Mouse (Mus musculus): ENCODE data around the gene Fsd1. TPM values are rescaled to one million over a fixed set of nuclear protein-coding genes. Genes with fewer than 3 reads are reported as not detected.
A peak's percentile ranks its signal among the peaks of the same experiment; 100 is the strongest.

The Fsd1 gene
- total and polyA plus RNA-seq, 3 experiments = not detected

GRCm38 (mm10) chr17:55957168-55957567, 29.1 kb upstream of the Fsd1 start (continued):
- TF ChIP-seq SMC3 (IDR thresholded peaks at IDR 0.05; ENCODE audit: low read depth, low read length) = peak; percentile 75
- no peak for TF ChIP-seq CHD2 (IDR thresholded peaks at IDR 0.05; ENCODE audit: low read length)
- TF ChIP-seq POLR2AphosphoS5 (IDR thresholded peaks at IDR 0.05; ENCODE audit: borderline replicate concordance, low read depth, low read length) = no peak
- TF ChIP-seq MYB (IDR thresholded peaks at IDR 0.05; ENCODE audit: low read depth, low read length) = no peak
- no peak for TF ChIP-seq ZMIZ1 (IDR thresholded peaks at IDR 0.05; ENCODE audit: low read depth, low read length)
- TF ChIP-seq ETS1 (IDR thresholded peaks at IDR 0.05; ENCODE audit: low read depth, low read length) = no peak
- TF ChIP-seq ELF1 (IDR thresholded peaks at IDR 0.05; ENCODE audit: low read depth, low read length) = no peak
- TF ChIP-seq GATA1 (IDR thresholded peaks at IDR 0.05; ENCODE audit: low read depth, low read length) = no peak
- no peak for TF ChIP-seq ZKSCAN1 (IDR thresholded peaks at IDR 0.05; ENCODE audit: low read depth, low read length)
- no peak for TF ChIP-seq MAZ (IDR thresholded peaks at IDR 0.05; ENCODE audit: low read depth, low read length)
- TF ChIP-seq HCFC1 (IDR thresholded peaks at IDR 0.05; ENCODE audit: low read depth, low read length) = peak; percentile 45; the same call in 1 of the 2 replicates
- no peak for TF ChIP-seq MYC (IDR thresholded peaks at IDR 0.05; ENCODE audit: low read depth, low read length)

GRCm38 (mm10) chr17:55957726-55958583, 28.4 kb upstream of the Fsd1 start:
- Histone ChIP-seq H3K27me3 (ENCODE audit: control insufficient read depth in 1 of 2, insufficient read depth in 2 of 2, low read length in 2 of 2) (no peaks in the 10 kb centered on the region; a peak in 1 of 4 replicates), H3K4me3 (ENCODE audit: control insufficient read depth in 1 of 2, insufficient read depth in 1 of 2, low read depth in 2 of 2, low read length in 2 of 2) (peak overlapping the region; percentile 74 to 93), H3K27ac (ENCODE audit: control insufficient read depth, low read depth, low read length) (peak overlapping the region; percentile 70), H3K4me1 (ENCODE audit: control insufficient read depth in 1 of 2, insufficient read depth in 2 of 2, low read length in 2 of 2) (peaks cover 6 to 15% of the 10 kb centered on the region in 2 experiments; a peak in 3 of 4 replicates), H3K9me3 (replicated peaks; ENCODE audit: insufficient read depth, low read length) (no peaks in the 10 kb centered on the region), H3K36me3 (ENCODE audit: control insufficient read depth in 1 of 2, insufficient read depth in 2 of 2, low read length in 2 of 2) (peaks cover 0 to 5% of the 10 kb centered on the region in 2 experiments; a peak in 1 of 4 replicates), H3K79me2 (ENCODE audit: control insufficient read depth, insufficient read depth, low read length, poor library complexity) (peaks cover 10% of the 10 kb centered on the region), H3K9ac (ENCODE audit: control insufficient read depth, low read depth, low read length, poor library complexity, severe bottlenecking) (peak overlapping the region; percentile 59)
- 0 out of 2 replicates have a peak, but pooled peaks have one; percentile 11 for TF ChIP-seq NRF1 (IDR thresholded peaks at IDR 0.05; ENCODE audit: insufficient read depth, low read depth, low read length, poor library complexity, severe bottlenecking)
- TF ChIP-seq ZNF384 (IDR thresholded peaks at IDR 0.05; ENCODE audit: low read depth, low read length) = peak; percentile 83
- TF ChIP-seq USF1 (IDR thresholded peaks at IDR 0.05; ENCODE audit: low read depth, low read length) = no peak
- peak; percentile 50 for DNase-seq (ENCODE audit: low read depth, low spot score)

GRCm38 (mm10) chr17:55958584-55958886, 27.8 kb upstream of the Fsd1 start:
- H3K27me3 ChIP-seq (ENCODE audit: control insufficient read depth in 1 of 2, insufficient read depth in 2 of 2, low read length in 2 of 2) = no peaks in the 10 kb centered on the region
- peaks cover 0 to 5% of the 10 kb centered on the region in 2 experiments; a peak in 1 of 4 replicates for H3K36me3 ChIP-seq (ENCODE audit: control insufficient read depth in 1 of 2, insufficient read depth in 2 of 2, low read length in 2 of 2)
- peak overlapping the region; percentile 74 to 93 for H3K4me3 ChIP-seq (ENCODE audit: control insufficient read depth in 1 of 2, insufficient read depth in 1 of 2, low read depth in 2 of 2, low read length in 2 of 2)
- H3K9me3 ChIP-seq (replicated peaks; ENCODE audit: insufficient read depth, low read length) = no peaks in the 10 kb centered on the region
- DNase-seq (ENCODE audit: low read depth, low spot score) = no peak
- H3K4me1 ChIP-seq (ENCODE audit: control insufficient read depth in 1 of 2, insufficient read depth in 2 of 2, low read length in 2 of 2) = peaks cover 6 to 15% of the 10 kb centered on the region in 2 experiments; a peak in 3 of 4 replicates
- peaks cover 10% of the 10 kb centered on the region for H3K79me2 ChIP-seq (ENCODE audit: control insufficient read depth, insufficient read depth, low read length, poor library complexity)
- peak overlapping the region; percentile 59 for H3K9ac ChIP-seq (ENCODE audit: control insufficient read depth, low read depth, low read length, poor library complexity, severe bottlenecking)
- peak overlapping the region; percentile 70 for H3K27ac ChIP-seq (ENCODE audit: control insufficient read depth, low read depth, low read length)
- TF ChIP-seq CTCF (IDR thresholded peaks at IDR 0.05 in 2 of 3, conservative IDR thresholded peaks at IDR 0.05 in 1 of 3; ENCODE audit: control insufficient read depth in 1 of 3, insufficient read depth in 1 of 3, low read depth in 2 of 3, low read length in 3 of 3, poor library complexity in 1 of 3, severe bottlenecking in 1 of 3) (no peak), HCFC1 (IDR thresholded peaks at IDR 0.05; ENCODE audit: low read depth, low read length) (no peak), MAX (IDR thresholded peaks at IDR 0.05; ENCODE audit: low read length) (no peak), JUND (IDR thresholded peaks at IDR 0.05; ENCODE audit: low read depth, low read length) (no peak), KAT2A (conservative IDR thresholded peaks at IDR 0.05; ENCODE audit: low read depth, low read length) (no peak), ZNF384 (IDR thresholded peaks at IDR 0.05; ENCODE audit: low read depth, low read length) (no peak), POLR2A (IDR thresholded peaks at IDR 0.05; ENCODE audit: control insufficient read depth in 1 of 2, insufficient read depth in 1 of 2, low read depth in 1 of 2, low read length in 2 of 2, poor library complexity in 1 of 2) (no peak), CHD1 (IDR thresholded peaks at IDR 0.05; ENCODE audit: low read depth, low read length) (no peak), ZKSCAN1 (IDR thresholded peaks at IDR 0.05; ENCODE audit: low read depth, low read length) (no peak), TBP (IDR thresholded peaks at IDR 0.05; ENCODE audit: low read depth, low read length) (no peak), BHLHE40 (IDR thresholded peaks at IDR 0.05; ENCODE audit: borderline replicate concordance, low read depth, low read length) (no peak), MYC (IDR thresholded peaks at IDR 0.05; ENCODE audit: low read depth, low read length) (no peak), NELFE (IDR thresholded peaks at IDR 0.05; ENCODE audit: low read depth, low read length) (no peak), MAZ (IDR thresholded peaks at IDR 0.05; ENCODE audit: low read depth, low read length) (no peak)
